Mouse (Mus musculus) C2C12 (cell line): ENCODE results near the gene Rapsn.

ENCODE experiments used
- CTCF ChIP-seq: IDR thresholded peaks from one replicate; pipeline ENCODE4 v1.5.1; 2011; ENCODE audit not compliant: control insufficient read depth, insufficient read depth, insufficient read length
- MYOD1 ChIP-seq: IDR thresholded peaks from one replicate; pipeline ENCODE4 v1.6.1; 2011; ENCODE audit warnings: low read depth; ENCODE audit not compliant: control insufficient read depth, insufficient read length
- MYOG ChIP-seq: IDR thresholded peaks from one replicate; pipeline ENCODE4 v1.6.1; 2011; ENCODE audit not compliant: control insufficient read depth, insufficient read length; ENCODE audit errors: extremely low read depth
- USF1 ChIP-seq: IDR thresholded peaks from one replicate; pipeline ENCODE4 v1.6.1; 2011; ENCODE audit warnings: low read depth, mild to moderate bottlenecking, control low read depth, moderate library complexity

DNA sequence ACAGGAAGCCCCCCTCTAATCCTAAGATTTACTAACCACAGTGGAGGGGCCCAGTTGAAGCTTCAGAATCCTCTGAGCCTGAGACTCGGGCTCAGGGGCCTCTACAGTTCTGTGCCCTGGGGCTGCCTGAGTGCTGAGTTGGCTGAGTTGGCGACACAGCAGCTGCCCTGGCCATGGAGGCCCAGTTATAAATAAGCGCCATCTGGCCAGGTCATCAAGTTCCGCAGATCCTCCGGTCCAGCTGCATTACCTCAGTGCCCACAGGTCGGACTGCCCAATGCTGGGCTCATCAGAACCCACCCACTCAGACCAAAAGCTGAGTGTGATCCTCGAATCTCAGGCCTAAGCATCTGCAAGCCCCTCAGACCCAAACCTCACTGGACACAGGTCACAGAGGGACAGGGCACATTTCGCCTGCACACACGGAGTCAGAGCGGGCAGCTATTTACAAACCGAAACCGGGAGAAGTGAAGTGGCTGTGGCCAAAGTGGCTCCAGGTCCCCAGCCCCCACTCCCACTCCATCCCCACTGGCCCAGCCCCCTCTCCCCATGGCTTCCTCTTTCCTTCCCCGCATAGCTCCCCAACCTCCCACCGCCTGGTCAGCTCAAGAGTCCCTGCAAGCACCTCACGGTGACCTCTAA, 48.9 kb downstream of the Rapsn start:
- TF ChIP-seq USF1 (no peak), MYOG (no peak), MYOD1 (no peak), CTCF (no peak)
